Mouse (Mus musculus) kidney, adult 2 months (tissue): ENCODE data around the gene Nxpe4.

ENCODE experiments used
- CTCF ChIP-seq: fragments of 200-500 bp; conservative IDR thresholded peaks from 2 replicates; pipeline ENCODE4 v1.5.1; 2011; ENCODE audit warnings: low read depth, mild to moderate bottlenecking, control low read depth, low read length, moderate library complexity, mixed read lengths; ENCODE audit not compliant: insufficient read depth, insufficient read length
- POLR2A ChIP-seq: fragments of 200-500 bp; IDR thresholded peaks from one replicate; pipeline ENCODE4 v1.6.1; 2011; ENCODE audit warnings: low read depth, low read length, control low read depth

DNA sequence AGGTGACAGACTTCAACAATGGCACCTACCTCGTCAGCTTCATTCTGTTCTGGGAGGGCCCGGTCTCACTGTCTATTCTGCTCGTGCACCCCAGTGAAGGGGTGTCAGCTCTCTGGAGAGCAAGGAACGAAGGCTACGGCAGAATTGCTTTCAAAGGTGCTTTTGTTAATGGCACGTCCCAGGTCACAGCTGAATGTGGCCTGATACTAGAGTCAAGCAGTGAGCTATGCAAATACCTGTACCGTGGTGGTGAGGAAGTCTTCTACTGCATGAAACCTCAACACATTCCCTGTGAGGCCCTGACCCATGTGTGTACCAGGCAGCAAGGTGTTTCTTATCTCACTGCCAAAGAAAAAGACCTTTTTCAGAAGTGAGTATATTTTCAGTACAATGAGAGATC lies 258.6 kb downstream of the Nxpe4 start:
- TF ChIP-seq CTCF, result no peak
- no peak for TF ChIP-seq POLR2A
